In the genomic region with DNA sequence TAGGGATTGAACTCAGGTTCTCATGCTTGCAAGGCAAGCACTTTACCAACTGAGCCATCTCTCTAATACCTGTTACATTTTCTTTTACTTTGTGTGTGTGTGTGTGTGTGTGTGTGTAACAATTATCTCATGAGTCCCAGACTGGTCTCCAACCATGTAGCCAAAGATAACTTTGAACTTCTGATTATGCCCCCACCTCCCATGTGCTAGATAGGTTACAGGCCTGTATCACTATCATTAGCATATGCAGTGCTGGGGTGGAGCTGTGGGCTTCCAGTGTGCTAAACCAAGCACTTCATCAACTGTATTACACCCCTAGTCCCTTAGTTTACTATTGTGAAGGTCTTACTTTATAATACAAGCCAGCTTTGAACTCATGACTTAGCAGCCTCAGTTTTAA, we compare ENCODE assay signal across 10 mouse cellular contexts. TPM values are rescaled to one million over a fixed set of nuclear protein-coding genes. Genes with fewer than 3 reads are reported as not detected.
DNase-seq lines count a peak whose midpoint lies in the region; ATAC-seq and TF ChIP-seq lines count a peak whose summit lies in the region.
"Had no signal": no experiment of that assay in that cellular context is flagged by ENCODE, and none has a peak within 500 bp of the region (broad histone marks: within the 10 kb centered on the region; RNA-seq: fewer than 3 reads in every experiment).

No protein-coding gene starts in this region.

- H3K4me3 ChIP-seq in lung, embryonic 16.5 days (ENCODE audit: low read length): no peak overlapping the region
- H3K4me3 ChIP-seq in embryonic facial prominence, embryonic 14.5 days (ENCODE audit: low read depth, low read length): peak overlapping the region; percentile 81; the same call in 1 of the 2 replicates
- H3K4me3 ChIP-seq in limb, embryonic 14.5 days (replicated peaks; ENCODE audit: low read length): no peak overlapping the region
- no peak overlapping the region for H3K4me3 ChIP-seq in neural tube, embryonic 12.5 days

- H3K36me3 ChIP-seq in lung, embryonic 16.5 days (ENCODE audit: control insufficient read depth, insufficient read depth, low read length): peaks cover 23% of the 10 kb centered on the region
- peaks cover 25% of the 10 kb centered on the region for H3K36me3 ChIP-seq in embryonic facial prominence, embryonic 14.5 days (ENCODE audit: control insufficient read depth, insufficient read depth, low read length)
- peaks cover 16% of the 10 kb centered on the region for H3K36me3 ChIP-seq in limb, embryonic 14.5 days (ENCODE audit: control insufficient read depth, insufficient read depth, low read length)
- peaks cover 27% of the 10 kb centered on the region for H3K36me3 ChIP-seq in neural tube, embryonic 12.5 days

- no peak for DNase-seq in lung, adult 18-20 months
- no peak for DNase-seq in embryonic facial prominence, embryonic 14.5 days (ENCODE audit: low spot score)
- DNase-seq in limb, embryonic 14.5 days (ENCODE audit: low spot score): no peak
- no peak for DNase-seq in cerebellum, adult 8-10 months
- no peak for DNase-seq in right cerebral cortex, postnatal 36 days (ENCODE audit: low spot score in 2 of 2)
- DNase-seq in MN1 (ENCODE audit: low spot score): no peak
- DNase-seq: cerebellum, postnatal 25 days; kidney, adult 9 months had no signal

- H3K4me1 ChIP-seq in lung, embryonic 16.5 days (replicated peaks; ENCODE audit: control insufficient read depth, insufficient read depth, low read length): peaks cover 7% of the 10 kb centered on the region
- peaks cover 11% of the 10 kb centered on the region for H3K4me1 ChIP-seq in embryonic facial prominence, embryonic 14.5 days (ENCODE audit: control insufficient read depth, insufficient read depth, low read length)
- peaks cover 8% of the 10 kb centered on the region for H3K4me1 ChIP-seq in limb, embryonic 14.5 days (ENCODE audit: control insufficient read depth, insufficient read depth, low read length)
- peaks cover 14% of the 10 kb centered on the region for H3K4me1 ChIP-seq in neural tube, embryonic 12.5 days

- no peak for TF ChIP-seq POLR2A in limb, embryonic 14.5 days (IDR thresholded peaks at IDR 0.05; ENCODE audit: borderline replicate concordance, extremely low read depth, insufficient read depth, insufficient read length)

- peaks cover 15% of the 10 kb centered on the region for H3K9me3 ChIP-seq in lung, embryonic 16.5 days (ENCODE audit: control insufficient read depth, low read length)
- H3K9me3 ChIP-seq in embryonic facial prominence, embryonic 14.5 days (ENCODE audit: control insufficient read depth, low read length): peaks cover 26% of the 10 kb centered on the region
- H3K9me3 ChIP-seq in limb, embryonic 14.5 days (ENCODE audit: control insufficient read depth, low read length): peaks cover 24% of the 10 kb centered on the region
- H3K9me3 ChIP-seq in neural tube, embryonic 12.5 days: peaks cover 11% of the 10 kb centered on the region

- H3K4me2 ChIP-seq in lung, embryonic 16.5 days (ENCODE audit: low read depth, low read length): peak overlapping the region; percentile 75
- H3K4me2 ChIP-seq in embryonic facial prominence, embryonic 14.5 days (ENCODE audit: low read depth, low read length): peak overlapping the region; percentile 71; the same call in 1 of the 2 replicates
- peak overlapping the region; percentile 89; the same call in 1 of the 2 replicates for H3K4me2 ChIP-seq in limb, embryonic 14.5 days (replicated peaks; ENCODE audit: low read depth, low read length, severe bottlenecking)
- H3K4me2 ChIP-seq in neural tube, embryonic 12.5 days (replicated peaks): peak overlapping the region; percentile 91

- H3K27me3 ChIP-seq in lung, embryonic 16.5 days (ENCODE audit: control insufficient read depth, insufficient read depth, low read depth, low read length): no peaks in the 10 kb centered on the region
- no peaks in the 10 kb centered on the region for H3K27me3 ChIP-seq in embryonic facial prominence, embryonic 14.5 days (replicated peaks; ENCODE audit: control insufficient read depth, insufficient read depth, low read length)
- H3K27me3 ChIP-seq in limb, embryonic 14.5 days (ENCODE audit: control insufficient read depth, insufficient read depth, low read length): no peaks in the 10 kb centered on the region
- no peaks in the 10 kb centered on the region for H3K27me3 ChIP-seq in neural tube, embryonic 12.5 days (replicated peaks)

- no peak overlapping the region for H3K9ac ChIP-seq in lung, embryonic 16.5 days (ENCODE audit: low read length)
- H3K9ac ChIP-seq in embryonic facial prominence, embryonic 14.5 days (ENCODE audit: low read depth, low read length): peak overlapping the region; percentile 87; the same call in 1 of the 2 replicates
- H3K9ac ChIP-seq in limb, embryonic 14.5 days (ENCODE audit: low read depth, low read length, severe bottlenecking): no peak overlapping the region
- no peak overlapping the region for H3K9ac ChIP-seq in neural tube, embryonic 12.5 days

- ATAC-seq in lung, embryonic 16.5 days (ENCODE audit: low read depth): no peak
- no peak for ATAC-seq in embryonic facial prominence, embryonic 14.5 days (ENCODE audit: low read depth)
- ATAC-seq in limb, embryonic 14.5 days (ENCODE audit: low FRiP score, low read depth): no peak
- ATAC-seq in neural tube, embryonic 12.5 days (ENCODE audit: low FRiP score, low read depth): no peak

- no peak overlapping the region for H3K27ac ChIP-seq in lung, embryonic 16.5 days (ENCODE audit: low read length)
- H3K27ac ChIP-seq in embryonic facial prominence, embryonic 14.5 days (replicated peaks; ENCODE audit: low read depth, low read length): no peak overlapping the region
- no peak overlapping the region for H3K27ac ChIP-seq in limb, embryonic 14.5 days (replicated peaks; ENCODE audit: low read depth, low read length)
- H3K27ac ChIP-seq in neural tube, embryonic 12.5 days: no peak overlapping the region

RNA-seq across cellular contexts. Expression of gene Orc2, which starts 1.8 kb away (rescaled TPM):
- 24.1 and 25.7 TPM in 2 replicates for polyA plus RNA-seq in lung, embryonic 16.5 days (2015; fragmentation: Nextera tagmentation; extraction: Ambion mirVana)
- 31.6 and 32.5 TPM in 2 replicates for polyA plus RNA-seq in embryonic facial prominence, embryonic 14.5 days (2014; fragmentation: Nextera tagmentation; extraction: Ambion mirVana)
- 21.5 and 23.5 TPM in 2 replicates for polyA plus RNA-seq in limb, embryonic 14.5 days (2012; rRNA removed)
- polyA plus RNA-seq in limb, embryonic 14.5 days (2014; fragmentation: Nextera tagmentation; extraction: Ambion mirVana): 29.4 and 34.1 TPM in 2 replicates
- 33.1 and 38.1 TPM in 2 replicates for polyA plus RNA-seq in neural tube, embryonic 12.5 days (2016; fragmentation: Nextera tagmentation; extraction: Ambion mirVana)

RNA-seq across cellular contexts. Expression of gene Ppil3, which starts 57.8 kb away (rescaled TPM):
- 45.8 and 52.5 TPM in 2 replicates for polyA plus RNA-seq in lung, embryonic 16.5 days (2015; fragmentation: Nextera tagmentation; extraction: Ambion mirVana)
- 44.9 and 50.7 TPM in 2 replicates for polyA plus RNA-seq in embryonic facial prominence, embryonic 14.5 days (2014; fragmentation: Nextera tagmentation; extraction: Ambion mirVana)
- polyA plus RNA-seq in limb, embryonic 14.5 days (2012; rRNA removed): 33.1 and 40.9 TPM in 2 replicates
- 56.0 and 59.4 TPM in 2 replicates for polyA plus RNA-seq in limb, embryonic 14.5 days (2014; fragmentation: Nextera tagmentation; extraction: Ambion mirVana)
- 45.4 and 50.9 TPM in 2 replicates for polyA plus RNA-seq in neural tube, embryonic 12.5 days (2016; fragmentation: Nextera tagmentation; extraction: Ambion mirVana)

RNA-seq across cellular contexts. Expression of gene Nif3l1, which starts 58.2 kb away (rescaled TPM):
- polyA plus RNA-seq in lung, embryonic 16.5 days (2015; fragmentation: Nextera tagmentation; extraction: Ambion mirVana): 37.4 and 37.8 TPM in 2 replicates
- 36.1 and 37.3 TPM in 2 replicates for polyA plus RNA-seq in embryonic facial prominence, embryonic 14.5 days (2014; fragmentation: Nextera tagmentation; extraction: Ambion mirVana)
- 40.5 and 45.0 TPM in 2 replicates for polyA plus RNA-seq in limb, embryonic 14.5 days (2012; rRNA removed)
- polyA plus RNA-seq in limb, embryonic 14.5 days (2014; fragmentation: Nextera tagmentation; extraction: Ambion mirVana): 43.6 and 46.1 TPM in 2 replicates
- polyA plus RNA-seq in neural tube, embryonic 12.5 days (2016; fragmentation: Nextera tagmentation; extraction: Ambion mirVana): 58.2 and 60.4 TPM in 2 replicates
